Mouse (Mus musculus): Measurements from ENCODE around the gene Chst11.
"Not testable (repeated sequence)": the region's sequence is repeated elsewhere in the genome, so short reads cannot be mapped to it uniquely, and the experiment has no call there.

Chst11 gene

GRCm38 (mm10) chr10:83108946-83109345 is 123.6 kb downstream of the Chst11 start:
- DNase-seq (ENCODE audit: low read depth, low spot score), result no peak

- peak; percentile 68 for DNase-seq (ENCODE audit: low read depth, low spot score)
Observed at GRCm38 (mm10) chr10:83111046-83111445, 125.7 kb downstream of the Chst11 start.

GRCm38 (mm10) chr10:83112345-83112744 is 127.0 kb downstream of the Chst11 start:
- no peak for DNase-seq (ENCODE audit: low read depth, low spot score)

- DNase-seq (ENCODE audit: low read depth, low spot score), result no peak
Observed at GRCm38 (mm10) chr10:83114564-83114963, 129.3 kb downstream of the Chst11 start.

GRCm38 (mm10) chr10:83116889-83117288 is 131.6 kb downstream of the Chst11 start:
- DNase-seq (ENCODE audit: low read depth, low spot score), result no peak

- DNase-seq (ENCODE audit: low read depth, low spot score), result no peak
Observed at GRCm38 (mm10) chr10:83117851-83118250, 132.6 kb downstream of the Chst11 start.

- no peak for DNase-seq (ENCODE audit: low read depth, low spot score)
Observed at GRCm38 (mm10) chr10:83118613-83119012, 133.3 kb downstream of the Chst11 start.

GRCm38 (mm10) chr10:83119016-83119415 is 133.7 kb downstream of the Chst11 start:
- no peak for DNase-seq (ENCODE audit: low read depth, low spot score)

- not testable (repeated sequence) for DNase-seq (ENCODE audit: low read depth, low spot score)
Observed at GRCm38 (mm10) chr10:83119461-83119860, 134.2 kb downstream of the Chst11 start.

- DNase-seq (ENCODE audit: low read depth, low spot score), result no peak
Observed at GRCm38 (mm10) chr10:83119909-83120308, 134.6 kb downstream of the Chst11 start.

GRCm38 (mm10) chr10:83120938-83121337 is 135.6 kb downstream of the Chst11 start:
- DNase-seq (ENCODE audit: low read depth, low spot score), result no peak

- DNase-seq (ENCODE audit: low read depth, low spot score), result no peak
Observed at GRCm38 (mm10) chr10:83124560-83124959, 139.3 kb downstream of the Chst11 start.

- no peak for DNase-seq (ENCODE audit: low read depth, low spot score)
Observed at GRCm38 (mm10) chr10:83126447-83126846, 141.1 kb downstream of the Chst11 start.

GRCm38 (mm10) chr10:83128435-83128834 is 143.1 kb downstream of the Chst11 start:
- DNase-seq (ENCODE audit: low read depth, low spot score), result no peak

- DNase-seq (ENCODE audit: low read depth, low spot score), result no peak
Observed at GRCm38 (mm10) chr10:83129624-83130218, 144.4 kb downstream of the Chst11 start.

GRCm38 (mm10) chr10:83130611-83131010 is 145.3 kb downstream of the Chst11 start:
- DNase-seq (ENCODE audit: low read depth, low spot score), result no peak

GRCm38 (mm10) chr10:83131884-83132283 is 146.6 kb downstream of the Chst11 start:
- no peak for DNase-seq (ENCODE audit: low read depth, low spot score)

GRCm38 (mm10) chr10:83133866-83134570 is 148.7 kb downstream of the Chst11 start:
- no peak for DNase-seq (ENCODE audit: low read depth, low spot score)

GRCm38 (mm10) chr10:83134896-83135295 is 149.6 kb downstream of the Chst11 start:
- DNase-seq (ENCODE audit: low read depth, low spot score), result no peak

- DNase-seq (ENCODE audit: low read depth, low spot score), result no peak
Observed at GRCm38 (mm10) chr10:83135963-83136362, 150.7 kb downstream of the Chst11 start.

GRCm38 (mm10) chr10:83137103-83137502 is 151.8 kb downstream of the Chst11 start:
- DNase-seq (ENCODE audit: low read depth, low spot score), result no peak

GRCm38 (mm10) chr10:83139276-83139675 is 154.0 kb downstream of the Chst11 start:
- no peak for DNase-seq (ENCODE audit: low read depth, low spot score)

- no peak for DNase-seq (ENCODE audit: low read depth, low spot score)
Observed at GRCm38 (mm10) chr10:83140258-83140936, 155.1 kb downstream of the Chst11 start.
